Mouse (Mus musculus) heart, embryonic 12.5 days (tissue): ENCODE data around the gene Capn9. TPM values are rescaled to one million over a fixed set of nuclear protein-coding genes. Genes with fewer than 3 reads are reported as not detected.

Experiments
- ATAC-seq: fragments of 200-750 bp; cut with Nextera tagmentation; 2 replicates; pipeline ENCODE4 v1.8.0; 2017; ENCODE audit warnings: moderate TSS enrichment, moderate library complexity; ENCODE audit not compliant: insufficient number of reproducible peaks, low FRiP score
- H3K27ac ChIP-seq: fragments of 300-500 bp; sonication (generic); 2 replicates; pipeline ENCODE4 v1.5.1; 2016; ENCODE audit warnings: mild to moderate bottlenecking, moderate library complexity; ENCODE audit not compliant: poor library complexity, severe bottlenecking
- H3K27me3 ChIP-seq: fragments of 300-500 bp; sonication (generic); replicated peaks from 2 replicates; pipeline ENCODE4 v1.6.1; 2016; ENCODE audit warnings: mild to moderate bottlenecking, moderate library complexity
- H3K36me3 ChIP-seq: fragments of 300-500 bp; sonication (generic); 2 replicates; pipeline ENCODE4 v1.6.1; 2016; ENCODE audit warnings: mild to moderate bottlenecking, moderate library complexity
- H3K4me1 ChIP-seq: fragments of 300-500 bp; sonication (generic); replicated peaks from 2 replicates; pipeline ENCODE4 v1.6.1; 2016; ENCODE audit warnings: mild to moderate bottlenecking
- H3K4me2 ChIP-seq: fragments of 300-500 bp; sonication (generic); 2 replicates; pipeline ENCODE4 v1.6.1; 2016; ENCODE audit warnings: mild to moderate bottlenecking, moderate library complexity
- H3K4me3 ChIP-seq: fragments of 300-500 bp; sonication (generic); 2 replicates; pipeline ENCODE4 v1.5.1; 2016; ENCODE audit warnings: mild to moderate bottlenecking
- H3K9ac ChIP-seq: fragments of 300-500 bp; sonication (generic); 2 replicates; pipeline ENCODE4 v1.6.1; 2016; ENCODE audit warnings: mild to moderate bottlenecking, moderate library complexity
- H3K9me3 ChIP-seq: fragments of 300-500 bp; sonication (generic); replicated peaks from 2 replicates; pipeline ENCODE4 v1.6.1; 2016; ENCODE audit warnings: mild to moderate bottlenecking, moderate library complexity
- WGBS: fragments of 180-500 bp; shearing (Covaris S2); methylation state at CpG from one replicate; pipeline ENCODE4 v1.1.7; 2016; 5-methylcytosine and 5-hydroxymethylcytosine counted together
- polyA plus RNA-seq: library from polyadenylated mRNA; unstranded; fragments of >200 nt; fragmentation: Nextera tagmentation; extraction: Ambion mirVana; gene quantifications from 2 replicates; pipeline ENCODE4 v1.2.1, GENCODE M21; 2016

Capn9 gene
- polyA plus RNA-seq, result 0.08 and 0.34 TPM in 2 replicates

DNA sequence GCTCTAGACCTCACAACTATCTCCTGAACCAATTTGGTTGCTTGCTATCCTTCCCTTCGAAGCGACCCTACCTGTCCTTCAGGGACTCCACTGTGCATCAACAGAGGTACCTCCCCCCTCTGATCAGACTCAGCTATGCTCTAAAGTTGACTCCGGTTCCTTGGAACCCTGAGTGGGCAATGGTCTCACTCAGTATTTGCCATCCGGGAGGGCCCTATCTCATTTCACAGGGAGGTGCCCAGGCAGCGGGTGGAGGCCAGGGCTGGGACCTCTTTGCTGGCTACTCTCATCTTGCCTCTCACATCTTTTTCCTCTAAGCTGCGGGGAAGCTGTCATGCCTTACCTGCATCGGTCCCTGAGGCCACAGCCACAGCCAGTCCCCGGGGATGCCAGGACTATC is at the start of gene Capn9:
Capn9 (plus strand) TSS at position 301 of the 400 bp plus-strand sequence.
- WGBS, result 80% methylated on average over 8 of the region's 8 CpGs
- H3K9ac ChIP-seq, result no peak within 1 kb of the TSS
- no peak for ATAC-seq
- no peak within 1 kb of the TSS for H3K27ac ChIP-seq
- no peaks in the 10 kb centered on the region for H3K27me3 ChIP-seq
- H3K36me3 ChIP-seq, result no peaks in the 10 kb centered on the region
- H3K4me3 ChIP-seq, result no peak within 1 kb of the TSS
- no peaks in the 10 kb centered on the region for H3K9me3 ChIP-seq
- H3K4me1 ChIP-seq, result peaks cover 18% of the 10 kb centered on the region
- no peak within 1 kb of the TSS for H3K4me2 ChIP-seq

DNA sequence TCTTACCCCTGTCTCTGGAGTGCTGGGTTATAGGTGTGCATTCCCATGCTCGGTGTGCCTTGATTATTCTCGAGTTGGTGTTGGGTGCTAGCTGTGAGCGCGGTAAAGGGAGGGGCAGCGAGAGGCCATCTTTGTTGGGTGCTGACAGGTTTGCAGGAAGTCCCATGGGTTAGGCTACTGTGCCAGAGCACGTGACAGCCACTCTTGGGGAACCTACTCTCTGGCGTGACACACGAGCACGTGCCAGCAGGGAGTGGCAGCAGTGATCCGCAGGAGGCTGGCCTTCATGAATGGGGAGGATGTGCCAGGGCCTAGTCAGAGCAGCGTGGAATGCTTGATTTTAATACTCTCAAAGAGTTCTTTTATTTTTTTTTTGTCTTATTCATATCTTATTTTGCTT is 49.6 kb upstream of the Capn9 start:
- Histone ChIP-seq H3K4me2 (no peak overlapping the region), H3K4me1 (peaks cover 23% of the 10 kb centered on the region), H3K36me3 (peaks cover 50% of the 10 kb centered on the region), H3K9ac (no peak overlapping the region), H3K27me3 (no peaks in the 10 kb centered on the region), H3K4me3 (no peak overlapping the region), H3K9me3 (no peaks in the 10 kb centered on the region), H3K27ac (no peak overlapping the region)
- no peak for ATAC-seq
- 93% methylated on average over 11 of the region's 11 CpGs for WGBS

DNA sequence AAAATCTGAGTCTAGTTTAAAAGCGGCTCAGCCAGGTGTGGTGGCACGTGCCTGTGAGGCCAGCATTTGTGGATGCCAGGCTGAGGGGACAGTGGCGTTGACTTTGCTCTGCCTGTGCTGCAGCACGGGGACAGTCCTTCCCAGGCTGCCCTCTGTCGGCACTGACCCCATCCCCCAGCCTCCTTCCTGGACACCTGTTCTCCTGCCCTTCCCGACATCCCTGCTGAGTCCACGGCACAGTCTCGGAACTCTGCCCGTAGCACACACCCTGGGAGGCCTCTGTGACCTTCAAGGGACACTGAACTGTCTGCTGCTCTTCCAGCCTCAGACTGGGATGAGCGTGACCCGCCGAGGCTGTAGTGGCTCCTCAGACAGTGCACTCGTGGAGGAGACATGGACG is 45.8 kb upstream of the Capn9 start:
- Histone ChIP-seq H3K27me3 (no peaks in the 10 kb centered on the region), H3K4me3 (no peak overlapping the region)
- WGBS, result 81% methylated on average over 14 of the region's 14 CpGs

DNA sequence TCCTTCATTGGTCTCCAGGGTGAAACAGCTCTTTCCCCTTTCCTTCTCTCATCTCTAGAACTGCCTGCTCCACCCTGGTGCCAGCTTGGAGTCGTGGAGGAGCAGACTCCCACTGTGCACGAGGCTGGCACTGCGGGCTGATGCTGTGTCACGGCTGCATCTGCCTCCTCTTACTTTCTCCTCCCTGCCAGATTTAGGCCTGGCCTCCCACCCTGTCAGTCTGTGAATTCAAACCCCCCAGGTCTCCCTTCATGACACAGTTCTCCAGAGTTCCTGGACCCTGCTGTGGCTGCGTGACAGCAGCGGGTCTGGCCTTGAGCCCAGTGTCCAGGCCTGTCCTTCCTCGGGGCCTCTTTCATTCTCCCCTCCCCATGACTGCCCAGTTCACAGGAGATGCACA is 45.4 kb upstream of the Capn9 start:
- Histone ChIP-seq H3K27ac (no peak overlapping the region), H3K27me3 (no peaks in the 10 kb centered on the region), H3K9ac (no peak overlapping the region), H3K4me1 (peaks cover 9% of the 10 kb centered on the region), H3K4me3 (no peak overlapping the region), H3K9me3 (no peaks in the 10 kb centered on the region), H3K4me2 (no peak overlapping the region), H3K36me3 (peaks cover 85% of the 10 kb centered on the region)
- 85% methylated on average over 7 of the region's 7 CpGs for WGBS
- ATAC-seq, result no peak

More for the DNA sequence above, 45.8 kb upstream of the Capn9 start:
- no peak overlapping the region for H3K4me2 ChIP-seq
- no peak overlapping the region for H3K9ac ChIP-seq
- no peak overlapping the region for H3K27ac ChIP-seq
- H3K36me3 ChIP-seq, result peaks cover 83% of the 10 kb centered on the region
- ATAC-seq, result no peak
- H3K9me3 ChIP-seq, result no peaks in the 10 kb centered on the region
- peaks cover 9% of the 10 kb centered on the region for H3K4me1 ChIP-seq

DNA sequence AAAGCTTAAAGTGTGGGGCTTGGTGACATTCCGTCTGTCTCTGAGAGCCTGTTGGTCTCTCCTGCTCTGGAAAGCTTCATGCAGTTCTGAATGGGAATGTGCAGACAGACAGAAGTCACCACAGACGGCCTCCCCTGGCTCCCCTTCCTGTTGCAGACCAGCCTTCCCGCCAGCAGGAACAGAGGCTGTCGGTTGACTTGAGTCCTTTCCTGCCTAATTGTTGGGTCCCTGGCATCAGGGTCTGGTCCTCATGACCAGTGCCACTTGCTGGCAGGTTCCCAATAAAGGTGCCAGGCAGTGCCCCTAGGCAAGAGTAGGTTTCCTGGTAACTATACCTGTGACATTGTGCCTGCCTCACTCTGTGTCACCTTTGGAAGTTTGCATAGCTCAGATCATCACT is 44.9 kb upstream of the Capn9 start:
- 69% methylated on average over 4 of the region's 4 CpGs for WGBS
- Histone ChIP-seq H3K4me1 (peaks cover 9% of the 10 kb centered on the region), H3K27ac (no peak overlapping the region), H3K27me3 (no peaks in the 10 kb centered on the region), H3K9me3 (no peaks in the 10 kb centered on the region), H3K4me2 (no peak overlapping the region), H3K4me3 (no peak overlapping the region), H3K9ac (no peak overlapping the region), H3K36me3 (peaks cover 85% of the 10 kb centered on the region)
- ATAC-seq, result no peak

DNA sequence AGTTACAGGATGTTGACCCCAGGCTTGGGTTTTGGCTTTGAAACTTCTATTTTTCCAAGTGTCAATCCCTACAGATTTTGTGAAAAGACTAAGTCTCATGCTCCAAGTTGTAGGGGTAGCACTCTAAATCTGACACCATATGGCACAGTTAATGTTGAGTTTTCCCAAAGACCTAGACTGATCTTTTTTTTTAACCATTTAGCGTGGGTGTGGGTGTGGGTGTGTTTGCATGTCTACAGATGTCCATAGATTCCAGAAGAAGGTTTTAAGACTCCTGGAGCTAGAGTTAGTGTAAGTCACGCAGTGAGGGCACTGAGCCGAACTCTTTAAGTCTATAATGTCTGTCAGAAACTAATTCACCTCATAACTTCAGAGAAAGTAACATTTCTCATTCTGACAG is 43.3 kb upstream of the Capn9 start:
- H3K9me3 ChIP-seq, result no peaks in the 10 kb centered on the region
- H3K4me3 ChIP-seq, result no peak overlapping the region
- no peak overlapping the region for H3K27ac ChIP-seq
- peaks cover 78% of the 10 kb centered on the region for H3K36me3 ChIP-seq
- no peak overlapping the region for H3K4me2 ChIP-seq
- no peaks in the 10 kb centered on the region for H3K27me3 ChIP-seq
- no peak for ATAC-seq
- 95% methylated on average over 3 of the region's 3 CpGs for WGBS
- peaks cover 9% of the 10 kb centered on the region for H3K4me1 ChIP-seq
- no peak overlapping the region for H3K9ac ChIP-seq

DNA sequence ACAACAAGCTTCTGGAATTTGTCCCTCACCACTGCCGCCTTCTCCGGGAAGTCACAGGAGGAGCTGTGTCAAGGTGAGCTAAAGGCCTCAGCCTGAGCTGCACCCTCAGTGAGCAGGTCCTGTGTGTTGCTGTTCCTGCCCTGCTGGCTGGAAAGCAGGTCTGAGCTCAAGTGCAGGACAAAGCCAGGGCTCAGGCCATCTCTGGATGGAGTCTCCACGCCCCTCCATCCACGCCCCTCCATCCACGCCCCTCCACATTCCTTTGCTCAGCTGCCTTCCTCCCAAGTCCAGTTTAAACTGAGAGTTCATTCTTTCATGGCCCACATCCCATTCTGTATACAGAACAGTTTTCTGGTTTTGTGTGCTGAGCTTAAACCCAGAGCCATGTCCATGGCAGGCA is 40.5 kb upstream of the Capn9 start:
- 86% methylated on average over 5 of the region's 5 CpGs for WGBS
- ATAC-seq, result no peak
- peaks cover 88% of the 10 kb centered on the region for H3K36me3 ChIP-seq
- H3K27me3 ChIP-seq, result no peaks in the 10 kb centered on the region
- H3K9me3 ChIP-seq, result no peaks in the 10 kb centered on the region
- no peak overlapping the region for H3K27ac ChIP-seq
- no peak overlapping the region for H3K4me2 ChIP-seq
- no peak overlapping the region for H3K4me3 ChIP-seq
- no peak overlapping the region for H3K9ac ChIP-seq
- peaks cover 3% of the 10 kb centered on the region for H3K4me1 ChIP-seq

DNA sequence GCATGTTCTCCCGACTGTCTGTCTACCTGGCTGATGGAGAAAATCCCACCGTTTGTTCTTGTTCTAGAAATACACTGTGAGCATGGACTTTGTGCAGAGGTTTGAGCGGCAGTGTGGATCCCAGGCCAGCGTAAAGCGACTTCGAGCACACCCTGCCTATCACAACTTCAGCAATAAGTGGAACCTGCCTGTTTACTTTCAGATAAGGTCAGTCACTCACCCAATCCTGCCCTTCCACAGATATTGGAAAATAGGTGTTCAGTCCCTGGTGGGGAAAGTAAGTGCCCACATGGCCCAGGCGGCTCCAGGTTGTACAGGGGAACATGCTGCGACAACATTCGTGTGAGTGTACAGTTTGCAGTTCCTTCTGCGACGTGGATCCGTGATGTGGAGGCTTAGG is 35.0 kb upstream of the Capn9 start:
- Histone ChIP-seq H3K27ac (no peak overlapping the region), H3K4me2 (no peak overlapping the region), H3K9me3 (no peaks in the 10 kb centered on the region), H3K36me3 (peaks cover 91% of the 10 kb centered on the region), H3K9ac (no peak overlapping the region), H3K4me1 (no peaks in the 10 kb centered on the region), H3K27me3 (no peaks in the 10 kb centered on the region), H3K4me3 (no peak overlapping the region)
- no peak for ATAC-seq
- WGBS, result 90% methylated on average over 12 of the region's 12 CpGs

DNA sequence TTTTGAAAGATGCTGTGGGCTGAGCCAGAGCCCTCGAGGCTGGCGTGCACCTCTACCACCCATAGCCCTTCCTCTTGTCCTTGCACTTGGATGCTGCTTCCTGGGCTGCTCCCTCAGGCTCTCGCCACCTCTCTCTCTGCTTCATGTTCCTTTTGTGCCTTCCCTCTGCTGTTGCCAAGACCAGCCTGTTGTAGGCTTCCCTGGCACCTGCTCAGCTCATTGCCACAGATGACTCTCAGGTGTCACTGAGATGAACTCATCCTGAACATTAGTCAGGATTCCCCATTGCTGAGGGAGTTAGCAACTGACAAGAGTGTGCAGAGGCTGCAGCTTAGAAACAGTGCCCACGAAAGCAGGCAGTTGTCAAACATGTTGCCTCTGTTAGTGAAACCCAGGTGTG is 33.9 kb upstream of the Capn9 start:
- Histone ChIP-seq H3K27ac (no peak overlapping the region), H3K4me3 (no peak overlapping the region), H3K4me1 (no peaks in the 10 kb centered on the region), H3K9me3 (no peaks in the 10 kb centered on the region), H3K27me3 (no peaks in the 10 kb centered on the region), H3K36me3 (peaks cover 94% of the 10 kb centered on the region), H3K9ac (no peak overlapping the region), H3K4me2 (no peak overlapping the region)
- no peak for ATAC-seq
- WGBS, result 89% methylated on average over 4 of the region's 4 CpGs

DNA sequence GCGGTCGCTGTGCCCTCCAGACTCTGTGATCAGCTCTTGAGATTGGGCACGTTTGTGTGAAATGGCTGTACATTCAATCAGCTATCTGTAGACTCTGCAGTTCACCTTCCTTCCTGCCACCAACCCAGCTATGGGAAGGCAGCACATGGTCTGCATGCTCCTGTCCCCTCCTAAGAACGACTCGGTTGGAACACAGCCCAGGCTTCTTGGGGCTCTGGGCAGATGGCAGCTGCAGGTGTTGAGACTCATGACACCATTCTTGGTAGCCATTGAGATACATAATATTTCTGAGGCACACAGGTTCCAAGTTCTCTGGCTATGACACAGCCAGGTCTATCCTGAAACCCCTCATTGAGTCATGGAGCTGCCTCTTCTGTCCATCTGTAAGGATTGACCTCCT is 32.6 kb upstream of the Capn9 start:
- H3K36me3 ChIP-seq, result peaks cover 98% of the 10 kb centered on the region
- H3K9ac ChIP-seq, result no peak overlapping the region
- no peaks in the 10 kb centered on the region for H3K4me1 ChIP-seq
- 95% methylated on average over 5 of the region's 5 CpGs for WGBS
- H3K27ac ChIP-seq, result no peak overlapping the region
- H3K9me3 ChIP-seq, result no peaks in the 10 kb centered on the region
- no peak for ATAC-seq
- no peak overlapping the region for H3K4me2 ChIP-seq
- H3K27me3 ChIP-seq, result no peaks in the 10 kb centered on the region
- H3K4me3 ChIP-seq, result no peak overlapping the region

DNA sequence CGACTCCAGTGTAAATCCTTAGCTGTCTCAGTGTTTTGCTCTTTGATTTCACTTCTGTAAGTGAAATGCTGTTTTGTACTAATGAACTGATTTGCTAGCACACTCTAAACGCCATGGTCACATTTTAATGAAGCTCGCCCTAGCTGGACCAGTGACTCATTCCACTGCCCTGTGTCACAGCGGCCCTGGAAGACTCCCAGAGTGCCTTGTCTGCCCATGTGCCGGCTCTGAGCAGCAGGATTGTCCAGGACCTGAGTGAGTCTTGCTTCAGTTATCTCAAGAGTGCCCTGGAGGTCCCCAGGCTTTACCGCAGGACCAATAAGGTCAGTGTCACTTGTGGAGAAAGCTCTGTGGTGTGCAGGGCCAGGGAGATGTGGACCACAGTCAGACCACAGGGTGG is 29.5 kb upstream of the Capn9 start:
- no peak overlapping the region for H3K27ac ChIP-seq
- H3K9ac ChIP-seq, result no peak overlapping the region
- peaks cover 96% of the 10 kb centered on the region for H3K36me3 ChIP-seq
- no peaks in the 10 kb centered on the region for H3K9me3 ChIP-seq
- H3K4me1 ChIP-seq, result no peaks in the 10 kb centered on the region
- ATAC-seq, result no peak
- no peak overlapping the region for H3K4me3 ChIP-seq
- 80% methylated on average over 6 of the region's 6 CpGs for WGBS
- H3K4me2 ChIP-seq, result no peak overlapping the region
- no peaks in the 10 kb centered on the region for H3K27me3 ChIP-seq

DNA sequence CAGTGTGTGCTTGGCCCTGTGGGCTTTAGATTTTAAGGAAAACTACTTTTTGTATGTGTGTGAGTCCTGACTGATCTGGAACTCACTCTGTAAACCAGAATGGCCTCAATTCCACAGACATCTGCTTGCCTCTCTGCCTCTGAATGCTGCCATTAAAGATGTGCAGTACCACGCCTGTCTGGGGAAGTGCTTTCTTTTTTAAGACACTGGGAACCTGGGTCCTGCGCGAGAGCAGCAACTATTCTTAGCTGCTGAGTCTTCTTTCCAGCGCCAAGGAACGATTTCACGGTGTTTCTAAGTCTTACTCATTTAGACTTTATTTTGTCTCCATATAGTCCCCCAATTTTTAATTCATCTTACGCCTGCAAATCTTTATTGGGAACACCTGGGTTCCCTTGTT is 29.1 kb upstream of the Capn9 start:
- no peak overlapping the region for H3K4me2 ChIP-seq
- WGBS, result 73% methylated on average over 7 of the region's 7 CpGs
- ATAC-seq, result no peak

More for the DNA sequence above, 29.1 kb upstream of the Capn9 start:
- Histone ChIP-seq H3K9me3 (no peaks in the 10 kb centered on the region), H3K27ac (no peak overlapping the region), H3K9ac (no peak overlapping the region), H3K36me3 (peaks cover 96% of the 10 kb centered on the region), H3K4me3 (no peak overlapping the region), H3K27me3 (no peaks in the 10 kb centered on the region), H3K4me1 (no peaks in the 10 kb centered on the region)
